Mouse (Mus musculus) embryonic facial prominence, embryonic 13.5 days (tissue): ENCODE measurements around the gene Slain2. TPM values are rescaled to one million over a fixed set of nuclear protein-coding genes. Genes with fewer than 3 reads are reported as not detected.
A peak's percentile ranks its signal among the peaks of the same experiment; 100 is the strongest.

Experiments used
- ATAC-seq: fragments of 200-750 bp; cut with Nextera tagmentation; 2 replicates; pipeline ENCODE4 v1.8.0; 2017; ENCODE audit warnings: low read depth; ENCODE audit not compliant: insufficient number of reproducible peaks, insufficient read depth, low FRiP score, low TSS enrichment
- H3K27ac ChIP-seq: fragments of 300-500 bp; sonication (generic); 2 replicates; pipeline ENCODE4 v1.5.1; 2015; ENCODE audit warnings: moderate library complexity, mild to moderate bottlenecking, inconsistent platforms
- H3K27me3 ChIP-seq: fragments of 300-500 bp; sonication (generic); 2 replicates; pipeline ENCODE4 v1.6.1; 2015; ENCODE audit warnings: mild to moderate bottlenecking, inconsistent platforms
- H3K36me3 ChIP-seq: fragments of 300-500 bp; sonication (generic); 2 replicates; pipeline ENCODE4 v1.6.1; 2015; ENCODE audit warnings: mild to moderate bottlenecking, inconsistent platforms
- H3K4me1 ChIP-seq: fragments of 300-500 bp; sonication (generic); 2 replicates; pipeline ENCODE4 v1.6.1; 2015; ENCODE audit warnings: inconsistent platforms
- H3K4me2 ChIP-seq: fragments of 300-500 bp; sonication (generic); 2 replicates; pipeline ENCODE4 v1.6.1; 2015; ENCODE audit warnings: moderate library complexity, mild to moderate bottlenecking, inconsistent platforms
- H3K4me3 ChIP-seq: fragments of 300-500 bp; sonication (generic); 2 replicates; pipeline ENCODE4 v1.5.1; 2015; ENCODE audit warnings: mild to moderate bottlenecking, inconsistent platforms
- H3K9ac ChIP-seq: fragments of 300-500 bp; sonication (generic); 2 replicates; pipeline ENCODE4 v1.6.1; 2015; ENCODE audit warnings: mild to moderate bottlenecking, inconsistent platforms
- H3K9me3 ChIP-seq: fragments of 300-500 bp; sonication (generic); 2 replicates; pipeline ENCODE4 v1.6.1; 2016; ENCODE audit warnings: inconsistent platforms
- WGBS: fragments of 180-500 bp; shearing (Covaris S2); methylation state at CpG from one replicate; pipeline ENCODE4 v1.1.7; 2015; ENCODE audit warnings: mixed read lengths; 5-methylcytosine and 5-hydroxymethylcytosine counted together
- polyA plus RNA-seq: library from polyadenylated mRNA; unstranded; fragments of >200 nt; fragmentation: Nextera tagmentation; extraction: Ambion mirVana; gene quantifications from 2 replicates; pipeline ENCODE4 v1.2.1, GENCODE M21; 2015

The Slain2 gene
- polyA plus RNA-seq, 1 experiment from 2014 or later, result 15.3 TPM

- peaks cover 6% of the 10 kb centered on the region for H3K27me3 ChIP-seq
- 0 out of 2 replicates have a peak, but pooled peaks cover 7% of the 10 kb centered on the region for H3K4me1 ChIP-seq
- no peak overlapping the region for H3K4me2 ChIP-seq
- H3K4me3 ChIP-seq, result no peak overlapping the region
- H3K9me3 ChIP-seq, result no peaks in the 10 kb centered on the region
- WGBS, result 71% methylated on average over 3 of the region's 3 CpGs
- H3K27ac ChIP-seq, result no peak overlapping the region
- no peak overlapping the region for H3K9ac ChIP-seq
- H3K36me3 ChIP-seq, result no peaks in the 10 kb centered on the region
- no peak for ATAC-seq
These were observed 30.4 kb upstream of the Slain2 start for GRCm38 (mm10) chr5:72883706-72884105.

GRCm38 (mm10) chr5:72886458-72887222, 27.5 kb upstream of the Slain2 start:
- H3K27me3 ChIP-seq, result no peaks in the 10 kb centered on the region
- H3K27ac ChIP-seq, result no peak overlapping the region
- no peak for ATAC-seq
- no peaks in the 10 kb centered on the region for H3K9me3 ChIP-seq
- H3K9ac ChIP-seq, result no peak overlapping the region
- no peaks in the 10 kb centered on the region for H3K36me3 ChIP-seq
- H3K4me1 ChIP-seq, result 0 out of 2 replicates have a peak, but pooled peaks cover 7% of the 10 kb centered on the region
- H3K4me3 ChIP-seq, result no peak overlapping the region
- H3K4me2 ChIP-seq, result no peak overlapping the region
- WGBS, result 57% methylated on average over 19 of the region's 19 CpGs

- Histone ChIP-seq H3K27ac (no peak overlapping the region), H3K4me1 (0 out of 2 replicates have a peak, but pooled peaks cover 7% of the 10 kb centered on the region), H3K4me3 (no peak overlapping the region), H3K4me2 (no peak overlapping the region), H3K9ac (no peak overlapping the region), H3K9me3 (no peaks in the 10 kb centered on the region), H3K36me3 (no peaks in the 10 kb centered on the region), H3K27me3 (no peaks in the 10 kb centered on the region)
- WGBS, result 91% methylated on average over 7 of the region's 7 CpGs
- ATAC-seq, result no peak
These were observed 25.8 kb upstream of the Slain2 start for GRCm38 (mm10) chr5:72888260-72888659.

GRCm38 (mm10) chr5:72891534-72891933, 22.6 kb upstream of the Slain2 start:
- H3K4me3 ChIP-seq, result no peak overlapping the region
- H3K27ac ChIP-seq, result no peak overlapping the region
- no peak for ATAC-seq
- H3K9ac ChIP-seq, result no peak overlapping the region
- 0 out of 2 replicates have a peak, but pooled peaks cover 7% of the 10 kb centered on the region for H3K4me1 ChIP-seq
- H3K4me2 ChIP-seq, result peak overlapping the region; percentile 33
- no peaks in the 10 kb centered on the region for H3K36me3 ChIP-seq
- 6% methylated on average over 12 of the region's 12 CpGs for WGBS
- no peaks in the 10 kb centered on the region for H3K27me3 ChIP-seq
- no peaks in the 10 kb centered on the region for H3K9me3 ChIP-seq

GRCm38 (mm10) chr5:72893987-72894386, 20.1 kb upstream of the Slain2 start:
- no peak overlapping the region for H3K9ac ChIP-seq
- H3K4me1 ChIP-seq, result no peaks in the 10 kb centered on the region
- no peaks in the 10 kb centered on the region for H3K27me3 ChIP-seq
- 58% methylated on average over 5 of the region's 5 CpGs for WGBS
- no peak for ATAC-seq
- H3K9me3 ChIP-seq, result no peaks in the 10 kb centered on the region
- no peak overlapping the region for H3K27ac ChIP-seq
- H3K4me3 ChIP-seq, result no peak overlapping the region
- no peaks in the 10 kb centered on the region for H3K36me3 ChIP-seq
- no peak overlapping the region for H3K4me2 ChIP-seq

- H3K27me3 ChIP-seq, result no peaks in the 10 kb centered on the region
- no peak overlapping the region for H3K4me2 ChIP-seq
- H3K9me3 ChIP-seq, result no peaks in the 10 kb centered on the region
- H3K27ac ChIP-seq, result no peak overlapping the region
- no peak overlapping the region for H3K4me3 ChIP-seq
- ATAC-seq, result no peak
- H3K36me3 ChIP-seq, result no peaks in the 10 kb centered on the region
- H3K9ac ChIP-seq, result no peak overlapping the region
- H3K4me1 ChIP-seq, result no peaks in the 10 kb centered on the region
- WGBS, result 93% methylated on average over 11 of the region's 11 CpGs
These were observed 18.8 kb upstream of the Slain2 start for GRCm38 (mm10) chr5:72895261-72895660.

GRCm38 (mm10) chr5:72896478-72897279, 17.4 kb upstream of the Slain2 start:
- H3K4me1 ChIP-seq, result no peaks in the 10 kb centered on the region
- H3K4me2 ChIP-seq, result no peak overlapping the region
- no peaks in the 10 kb centered on the region for H3K27me3 ChIP-seq
- H3K4me3 ChIP-seq, result no peak overlapping the region
- no peak overlapping the region for H3K9ac ChIP-seq
- no peaks in the 10 kb centered on the region for H3K9me3 ChIP-seq
- ATAC-seq, result no peak
- no peaks in the 10 kb centered on the region for H3K36me3 ChIP-seq
- 82% methylated on average over 18 of the region's 18 CpGs for WGBS
- H3K27ac ChIP-seq, result no peak overlapping the region

- no peak for ATAC-seq
- no peak overlapping the region for H3K4me2 ChIP-seq
- 33% methylated on average over 6 of the region's 6 CpGs for WGBS
- no peak overlapping the region for H3K9ac ChIP-seq
- no peaks in the 10 kb centered on the region for H3K36me3 ChIP-seq
- no peak overlapping the region for H3K4me3 ChIP-seq
- H3K27ac ChIP-seq, result no peak overlapping the region
- H3K4me1 ChIP-seq, result no peaks in the 10 kb centered on the region
- H3K9me3 ChIP-seq, result no peaks in the 10 kb centered on the region
- no peaks in the 10 kb centered on the region for H3K27me3 ChIP-seq
These were observed 16.1 kb upstream of the Slain2 start for GRCm38 (mm10) chr5:72897998-72898397.

GRCm38 (mm10) chr5:72899255-72899654, 14.8 kb upstream of the Slain2 start:
- no peak for ATAC-seq
- Histone ChIP-seq H3K4me3 (no peak overlapping the region), H3K27me3 (no peaks in the 10 kb centered on the region), H3K27ac (no peak overlapping the region), H3K9me3 (no peaks in the 10 kb centered on the region), H3K9ac (no peak overlapping the region), H3K4me2 (no peak overlapping the region), H3K36me3 (no peaks in the 10 kb centered on the region), H3K4me1 (no peaks in the 10 kb centered on the region)
- WGBS, result 88% methylated on average over 8 of the region's 8 CpGs

GRCm38 (mm10) chr5:72901866-72902265, 12.2 kb upstream of the Slain2 start:
- Histone ChIP-seq H3K27me3 (no peaks in the 10 kb centered on the region), H3K36me3 (no peaks in the 10 kb centered on the region), H3K27ac (no peak overlapping the region), H3K9ac (no peak overlapping the region), H3K9me3 (no peaks in the 10 kb centered on the region), H3K4me3 (no peak overlapping the region), H3K4me2 (no peak overlapping the region), H3K4me1 (no peaks in the 10 kb centered on the region)
- 89% methylated on average over 4 of the region's 4 CpGs for WGBS
- ATAC-seq, result no peak

GRCm38 (mm10) chr5:72902312-72902711, 11.8 kb upstream of the Slain2 start:
- Histone ChIP-seq H3K9me3 (no peaks in the 10 kb centered on the region), H3K4me2 (no peak overlapping the region)

More at GRCm38 (mm10) chr5:72902312-72902711, 11.8 kb upstream of the Slain2 start:
- WGBS, result 75% methylated on average over 3 of the region's 3 CpGs
- ATAC-seq, result no peak
- no peaks in the 10 kb centered on the region for H3K27me3 ChIP-seq
- no peak overlapping the region for H3K4me3 ChIP-seq
- no peak overlapping the region for H3K9ac ChIP-seq
- no peaks in the 10 kb centered on the region for H3K36me3 ChIP-seq
- no peak overlapping the region for H3K27ac ChIP-seq
- H3K4me1 ChIP-seq, result no peaks in the 10 kb centered on the region
